Mouse (Mus musculus): Measurements from ENCODE around the gene Birc2.

Gene Birc2

GRCm38 (mm10) chr9:7845216-7845895 lies 8.5 kb upstream of the Birc2 start:
- no peak for DNase-seq

- no peak for DNase-seq
Measured at GRCm38 (mm10) chr9:7841221-7841620, 4.4 kb upstream of the Birc2 start.

GRCm38 (mm10) chr9:7837806-7838440 lies 1.1 kb upstream of the Birc2 start:
- peak; percentile 51 for DNase-seq

- DNase-seq, result peak; percentile 66
Measured at GRCm38 (mm10) chr9:7836331-7836730, 533 bp downstream of the Birc2 start.

GRCm38 (mm10) chr9:7835302-7835701 lies 1.6 kb downstream of the Birc2 start:
- DNase-seq, result no peak

- DNase-seq, result no peak
Measured at GRCm38 (mm10) chr9:7833421-7833820, 3.4 kb downstream of the Birc2 start.

- DNase-seq, result no peak
Measured at GRCm38 (mm10) chr9:7829531-7830528, 7.0 kb downstream of the Birc2 start.

- DNase-seq, result no peak
Measured at GRCm38 (mm10) chr9:7828706-7829105, 8.2 kb downstream of the Birc2 start.

GRCm38 (mm10) chr9:7824916-7825315 lies 11.9 kb downstream of the Birc2 start:
- DNase-seq, result no peak

- DNase-seq, result no peak
Measured at GRCm38 (mm10) chr9:7822758-7823157, 14.1 kb downstream of the Birc2 start.

- DNase-seq, result no peak
Measured at GRCm38 (mm10) chr9:7805101-7805506, 31.8 kb downstream of the Birc2 start.

GRCm38 (mm10) chr9:7798555-7798954 lies 38.3 kb downstream of the Birc2 start:
- no peak for DNase-seq

- DNase-seq, result no peak
Measured at GRCm38 (mm10) chr9:7797542-7797941, 39.3 kb downstream of the Birc2 start.

- no peak for DNase-seq
Measured at GRCm38 (mm10) chr9:7796129-7796864, 40.6 kb downstream of the Birc2 start.

GRCm38 (mm10) chr9:7795581-7795980 lies 41.3 kb downstream of the Birc2 start:
- DNase-seq, result no peak

GRCm38 (mm10) chr9:7793561-7793960 lies 43.3 kb downstream of the Birc2 start:
- DNase-seq, result no peak

- DNase-seq, result no peak
Measured at GRCm38 (mm10) chr9:7790580-7791084, 46.2 kb downstream of the Birc2 start.

- DNase-seq, result no peak
Measured at GRCm38 (mm10) chr9:7789764-7790575, 46.9 kb downstream of the Birc2 start.

GRCm38 (mm10) chr9:7788411-7788810 lies 48.5 kb downstream of the Birc2 start:
- DNase-seq, result no peak

- DNase-seq, result no peak
Measured at GRCm38 (mm10) chr9:7786086-7786485, 50.8 kb downstream of the Birc2 start.

- DNase-seq, result no peak
Measured at GRCm38 (mm10) chr9:7785396-7785795, 51.5 kb downstream of the Birc2 start.

- DNase-seq, result peak; percentile 81
Measured at GRCm38 (mm10) chr9:7784615-7785012, 52.2 kb downstream of the Birc2 start.

Measured in retina, postnatal 1 day (tissue).